Mouse (Mus musculus): ENCODE results near the gene Utp3.

Utp3 gene

DNA sequence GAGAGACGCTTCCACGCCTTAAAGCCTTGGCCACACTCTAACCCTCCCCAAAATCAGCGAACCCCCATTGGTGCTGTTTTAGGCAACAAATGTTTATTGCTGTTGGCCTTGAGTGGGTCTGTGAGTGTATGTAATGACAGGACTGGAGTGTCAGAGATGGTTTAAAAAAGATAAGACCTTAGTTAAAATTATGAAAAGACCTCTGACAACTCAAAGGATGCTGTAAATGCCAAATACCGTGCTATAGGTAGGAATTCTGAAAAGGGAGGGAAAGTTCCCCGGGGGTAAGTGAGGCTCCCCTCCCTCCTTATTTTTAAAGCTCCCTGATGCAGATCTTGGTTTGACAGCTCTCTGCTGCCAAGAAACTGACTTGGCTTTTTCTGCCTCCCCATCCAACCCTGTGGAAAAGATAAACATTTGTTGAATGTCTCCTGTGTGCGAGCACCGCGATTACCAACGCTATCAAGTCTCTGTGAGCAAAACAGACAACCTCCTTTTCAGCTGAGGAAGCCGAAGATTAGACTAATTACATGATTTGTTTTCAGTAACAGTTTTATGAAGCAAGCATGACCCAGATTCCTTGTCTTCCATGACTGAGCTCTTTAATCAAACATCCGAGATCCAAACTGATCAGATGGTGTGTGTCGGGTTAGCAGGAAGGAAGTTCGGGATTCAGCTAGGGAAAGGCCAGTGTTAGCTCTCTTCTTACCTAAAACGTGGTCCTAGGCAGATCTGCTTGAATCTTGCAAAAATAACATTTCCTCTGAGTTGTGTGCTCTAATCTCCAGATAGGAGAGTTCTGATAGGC lies 12.0 kb downstream of the Utp3 start:
- in situ Hi-C loops (cut with MboI; ENCODE audit: unreplicated experiment in 2 of 2) = loop anchor here in 1 of 2 experiments (5.0 kb wide), 2 partner anchors 101 to 201 kb away; no protein-coding TSS in a partner anchor

DNA sequence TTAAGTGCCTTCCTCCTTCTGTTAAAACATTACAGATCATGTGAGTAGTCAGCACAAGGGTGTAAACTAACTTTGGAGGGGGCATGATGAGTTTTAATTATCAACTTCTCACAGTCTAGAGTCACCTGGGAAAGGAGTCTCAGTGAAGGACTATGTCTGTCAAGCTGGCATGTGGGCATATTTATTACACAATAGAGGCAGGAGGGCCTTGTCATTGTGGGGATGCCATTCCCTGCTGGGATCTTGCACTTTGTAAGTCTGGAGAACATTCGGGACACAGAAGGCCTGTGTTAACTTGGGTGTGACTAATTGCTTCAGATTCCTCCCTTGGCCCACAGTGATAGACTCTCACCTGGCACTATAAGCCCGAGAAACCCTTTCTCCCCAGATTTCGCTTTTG lies 15.3 kb downstream of the Utp3 start:
- in situ Hi-C loops (cut with MboI; ENCODE audit: unreplicated experiment in 2 of 2) = loop anchor here in 1 of 2 experiments (5.0 kb wide), 2 partner anchors 98 to 198 kb away; no protein-coding TSS in a partner anchor

DNA sequence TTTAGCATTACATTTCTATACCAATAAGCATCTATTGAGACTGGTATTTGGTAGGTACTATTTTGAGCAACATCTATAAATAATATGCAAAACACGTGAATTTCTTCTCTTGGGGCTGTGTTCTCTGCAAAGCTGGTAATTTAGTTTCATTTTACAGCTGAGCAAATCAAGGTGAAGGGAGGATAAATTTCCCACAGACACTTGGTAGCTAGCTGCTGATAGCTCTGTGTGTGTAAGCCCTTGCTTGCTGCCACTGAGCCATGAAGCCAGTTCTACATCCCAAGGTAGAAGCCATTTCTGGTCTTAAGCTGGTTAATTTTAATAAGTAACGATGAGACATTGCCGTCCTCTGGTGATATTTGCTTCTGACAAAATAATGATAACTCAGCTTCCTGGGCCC lies 20.6 kb downstream of the Utp3 start:
- in situ Hi-C loops (cut with MboI; ENCODE audit: unreplicated experiment in 2 of 2) = loop anchor here in 1 of 2 experiments (5.0 kb wide), 1 partner anchor 97 kb away; no protein-coding TSS in a partner anchor

DNA sequence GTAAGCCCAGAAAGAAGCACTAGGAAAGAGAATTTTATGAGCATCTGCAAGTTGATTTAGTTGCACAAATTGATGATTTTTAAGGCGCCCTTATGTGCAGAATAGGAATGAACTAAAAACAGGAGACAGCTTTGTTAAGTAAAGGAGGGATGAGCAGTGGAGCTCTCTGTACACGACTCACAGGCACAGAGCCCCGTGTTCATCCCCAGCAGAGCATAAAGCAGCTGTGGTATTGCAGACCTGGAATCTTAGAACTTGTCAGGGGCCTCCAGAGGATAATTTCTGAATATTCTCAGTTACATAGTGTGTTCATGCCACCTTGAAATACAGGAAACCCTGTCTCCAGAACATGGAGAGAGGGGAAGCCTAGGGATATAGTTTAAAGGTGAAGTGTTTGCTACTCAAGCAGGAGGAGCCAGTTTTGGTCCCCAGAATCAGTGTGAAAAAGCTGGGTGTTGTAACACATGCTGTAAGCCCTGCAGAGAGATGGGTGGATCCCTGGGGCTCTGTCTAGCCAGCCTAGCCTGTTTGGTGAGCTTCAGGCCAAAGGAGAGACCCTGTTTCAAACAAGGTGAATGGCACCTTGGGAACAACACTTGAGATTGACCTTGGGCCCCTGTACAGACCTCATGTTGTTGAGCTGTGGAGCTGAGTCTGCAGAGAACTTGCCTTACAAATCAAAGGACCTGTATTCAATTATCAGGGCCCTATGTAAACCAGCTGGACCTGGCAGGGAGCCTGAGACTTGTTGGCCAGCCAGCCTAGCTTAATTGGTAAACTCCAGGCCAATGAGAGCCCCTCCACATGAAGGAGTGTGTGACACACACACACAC lies 21.5 kb downstream of the Utp3 start:
- in situ Hi-C loops (cut with MboI; ENCODE audit: unreplicated experiment in 2 of 2) = no loop called here

DNA sequence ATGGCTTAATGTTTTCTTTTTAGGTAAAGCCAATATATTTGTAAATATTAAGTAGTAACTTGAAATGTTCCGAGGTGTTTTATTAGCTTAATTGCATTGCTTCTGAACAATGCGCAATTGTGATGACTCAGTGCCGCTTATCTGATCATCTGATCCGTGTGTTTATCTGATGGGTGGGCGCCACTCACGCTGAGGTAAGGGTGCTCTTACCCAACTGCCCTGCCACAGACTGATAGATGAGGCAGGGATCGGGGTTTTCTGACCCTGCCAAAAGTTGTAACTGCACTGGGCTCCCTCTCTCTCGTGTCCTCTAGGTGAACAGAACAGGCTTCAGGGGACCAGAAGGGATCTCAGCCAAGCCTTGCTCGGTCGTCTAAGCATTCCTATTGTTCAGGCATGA lies 26.4 kb downstream of the Utp3 start:
- in situ Hi-C loops (cut with MboI; ENCODE audit: unreplicated experiment in 2 of 2) = loop anchor here in 1 of 2 experiments (5.0 kb wide), 1 partner anchor 52 kb away; no protein-coding TSS in a partner anchor

DNA sequence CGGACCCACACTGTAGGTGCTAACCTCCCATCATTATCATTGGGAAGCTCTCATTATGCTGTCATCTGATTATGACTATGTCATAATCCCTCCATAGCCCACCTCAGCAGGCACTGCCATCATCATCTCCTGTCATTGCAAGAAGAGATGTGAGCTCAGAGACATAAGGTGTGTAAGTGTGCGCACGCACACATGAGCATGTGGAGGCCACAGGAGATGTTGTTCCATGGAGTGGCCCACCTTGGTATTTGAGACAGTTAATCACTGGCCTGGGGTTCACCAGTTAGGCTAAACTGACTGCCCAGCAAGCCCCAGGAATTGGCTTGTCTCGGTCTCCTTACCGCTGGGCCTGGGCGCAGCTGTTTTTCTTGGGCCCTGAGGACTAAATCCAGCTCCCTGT lies 27.1 kb downstream of the Utp3 start:
- in situ Hi-C loops (cut with MboI; ENCODE audit: unreplicated experiment in 2 of 2) = loop anchor here in 1 of 2 experiments (5.0 kb wide), 1 partner anchor 51 kb away; no protein-coding TSS in a partner anchor

DNA sequence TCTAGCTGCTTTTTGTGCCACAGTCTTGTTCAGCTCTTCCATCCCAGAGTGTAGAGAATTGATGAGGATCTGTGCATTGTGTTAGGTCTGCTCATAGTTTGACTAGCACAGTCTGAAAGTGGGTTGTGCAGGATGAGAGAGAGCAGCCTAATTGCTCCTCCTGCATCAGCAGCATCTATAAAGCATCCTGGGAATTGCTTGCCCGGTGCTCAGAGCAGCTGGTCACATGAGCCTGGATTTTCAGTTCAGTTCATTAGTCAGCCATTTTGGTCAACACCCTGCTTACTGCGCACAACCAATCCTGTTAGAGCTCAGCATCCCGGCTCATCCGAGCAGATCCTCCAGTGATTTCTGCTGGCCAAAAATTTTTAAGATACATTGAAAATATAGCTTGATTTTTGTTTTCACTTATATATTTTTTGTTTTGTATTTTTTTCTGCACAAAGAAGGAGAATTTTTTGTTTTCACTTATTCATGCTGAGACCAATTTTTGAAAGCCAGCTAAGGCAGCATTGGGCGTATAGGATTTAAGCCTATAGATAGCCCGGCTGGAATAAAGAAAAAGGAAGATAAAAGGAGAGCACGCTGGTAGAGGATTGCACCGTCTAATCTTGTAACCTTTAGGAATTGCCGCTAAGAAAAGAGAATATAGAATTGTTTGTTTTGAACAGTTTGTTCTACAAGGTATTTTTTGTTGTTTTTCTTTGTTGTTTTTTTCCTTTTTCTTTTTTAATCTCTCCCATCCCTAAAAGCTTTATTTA lies 29.2 kb downstream of the Utp3 start:
- in situ Hi-C loops (cut with MboI; ENCODE audit: unreplicated experiment in 2 of 2) = loop anchor here in 1 of 2 experiments (5.0 kb wide), 1 partner anchor 49 kb away; no protein-coding TSS in a partner anchor

DNA sequence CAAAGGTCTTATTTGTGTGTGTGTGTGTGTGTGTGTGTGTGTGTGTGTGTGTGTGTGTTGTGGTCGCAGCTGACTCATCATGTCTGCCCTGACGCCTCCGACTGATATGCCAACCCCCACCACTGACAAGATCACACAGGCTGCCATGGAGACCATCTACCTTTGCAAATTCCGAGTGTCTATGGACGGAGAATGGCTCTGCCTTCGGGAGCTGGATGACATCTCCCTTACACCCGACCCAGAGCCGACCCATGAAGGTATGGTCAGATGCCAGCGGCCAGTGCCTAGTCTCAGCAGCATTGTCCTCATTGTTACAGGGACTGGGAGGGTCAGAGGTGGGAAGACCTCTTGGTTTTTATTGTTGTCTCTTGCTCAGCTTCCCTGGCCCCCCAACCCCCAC lies 29.8 kb downstream of the Utp3 start:
- in situ Hi-C loops (cut with MboI; ENCODE audit: unreplicated experiment in 2 of 2) = loop anchor here in 1 of 2 experiments (5.0 kb wide), 1 partner anchor 48 kb away; no protein-coding TSS in a partner anchor

DNA sequence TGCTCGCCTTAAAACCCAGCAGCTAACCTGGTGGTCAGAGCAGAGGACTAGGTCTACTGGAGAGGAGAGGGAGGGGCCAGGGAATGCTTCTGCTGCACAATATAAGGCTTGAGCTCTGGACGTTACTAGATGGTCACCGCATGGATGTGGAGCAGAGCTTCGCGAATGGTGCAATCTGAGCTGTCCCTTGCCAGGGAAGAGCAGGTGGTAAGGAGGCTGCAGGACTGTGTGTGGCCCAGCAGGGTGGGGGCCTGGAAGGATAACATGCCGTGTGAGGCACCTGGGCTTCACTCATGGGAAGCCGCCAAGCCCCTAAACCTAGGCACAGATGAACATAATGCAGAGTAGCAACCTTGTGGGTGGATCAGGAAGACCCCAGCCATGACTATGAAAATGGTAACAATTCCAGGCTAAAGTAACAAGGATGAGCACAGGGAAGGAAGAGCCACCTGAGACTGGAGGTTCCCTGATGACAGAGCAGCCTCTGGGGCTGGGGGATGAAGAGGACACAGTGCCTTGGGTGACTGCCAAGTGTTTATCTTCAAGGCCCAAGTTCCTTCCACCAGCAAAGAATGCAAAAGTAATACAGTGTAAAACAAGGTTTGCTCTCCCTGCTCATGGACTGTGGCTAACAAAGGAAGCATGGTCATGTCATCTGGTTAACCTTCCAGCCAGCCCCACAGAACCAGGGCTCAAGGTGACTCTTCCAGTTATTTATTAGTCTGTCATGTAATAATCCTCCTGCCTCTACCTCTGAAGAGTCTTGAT lies 32.3 kb downstream of the Utp3 start:
- in situ Hi-C loops (cut with MboI; ENCODE audit: unreplicated experiment in 2 of 2) = no loop called here

DNA sequence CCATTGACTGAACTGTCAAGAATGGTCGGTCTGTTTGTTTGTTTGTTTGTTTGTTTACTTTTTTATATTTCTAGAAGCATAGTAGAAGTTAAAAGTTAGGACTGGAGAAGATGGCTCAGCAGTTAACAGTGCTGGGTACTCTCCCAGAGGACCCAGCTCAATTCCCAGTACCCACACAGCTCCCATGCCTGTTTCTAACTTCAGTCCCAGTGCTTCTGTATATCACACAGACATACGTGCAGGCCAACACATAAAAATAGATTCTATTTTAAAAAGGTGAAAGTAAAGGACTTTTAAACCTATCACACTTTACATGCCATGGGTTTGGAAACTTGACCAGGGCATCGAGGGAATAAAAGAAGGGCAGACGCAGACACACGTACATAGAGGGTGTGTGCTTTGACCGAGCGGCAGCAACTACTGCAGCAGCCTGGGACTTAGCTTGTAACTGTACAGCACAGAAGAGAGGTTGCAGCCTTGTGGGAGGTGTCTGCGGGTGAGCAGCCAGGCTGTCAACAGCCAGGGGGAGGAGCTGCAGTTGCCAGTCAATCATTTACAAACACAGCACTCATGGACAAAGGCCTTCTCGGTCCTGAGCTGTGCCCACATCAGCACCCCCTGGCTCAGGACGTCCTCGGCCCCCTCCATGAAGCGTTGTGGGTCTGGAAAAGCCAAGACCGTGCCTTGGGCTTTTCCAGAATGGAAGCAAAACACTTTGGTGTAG lies 33.1 kb downstream of the Utp3 start:
- in situ Hi-C loops (cut with MboI; ENCODE audit: unreplicated experiment in 2 of 2) = no loop called here

DNA sequence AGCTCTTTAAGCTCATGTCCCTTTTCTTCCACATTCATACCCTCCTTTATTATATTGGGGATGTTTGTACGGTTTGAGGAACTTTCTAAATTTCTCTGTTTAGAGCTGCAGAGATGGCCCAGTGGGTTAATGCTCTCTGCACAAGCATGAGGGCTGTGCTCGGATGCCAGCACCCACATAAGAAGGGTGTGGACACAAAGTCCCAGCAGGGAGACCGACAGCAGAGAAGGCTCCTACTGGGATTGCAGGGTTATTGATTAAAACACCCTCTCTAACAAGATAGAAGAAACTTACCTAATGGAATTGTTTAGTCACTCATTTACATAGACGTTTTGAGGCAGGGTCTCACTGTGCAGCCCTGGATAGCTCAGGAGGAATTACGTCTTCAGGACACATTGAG lies 34.2 kb downstream of the Utp3 start:
- in situ Hi-C loops (cut with MboI; ENCODE audit: unreplicated experiment in 2 of 2) = no loop called here

DNA sequence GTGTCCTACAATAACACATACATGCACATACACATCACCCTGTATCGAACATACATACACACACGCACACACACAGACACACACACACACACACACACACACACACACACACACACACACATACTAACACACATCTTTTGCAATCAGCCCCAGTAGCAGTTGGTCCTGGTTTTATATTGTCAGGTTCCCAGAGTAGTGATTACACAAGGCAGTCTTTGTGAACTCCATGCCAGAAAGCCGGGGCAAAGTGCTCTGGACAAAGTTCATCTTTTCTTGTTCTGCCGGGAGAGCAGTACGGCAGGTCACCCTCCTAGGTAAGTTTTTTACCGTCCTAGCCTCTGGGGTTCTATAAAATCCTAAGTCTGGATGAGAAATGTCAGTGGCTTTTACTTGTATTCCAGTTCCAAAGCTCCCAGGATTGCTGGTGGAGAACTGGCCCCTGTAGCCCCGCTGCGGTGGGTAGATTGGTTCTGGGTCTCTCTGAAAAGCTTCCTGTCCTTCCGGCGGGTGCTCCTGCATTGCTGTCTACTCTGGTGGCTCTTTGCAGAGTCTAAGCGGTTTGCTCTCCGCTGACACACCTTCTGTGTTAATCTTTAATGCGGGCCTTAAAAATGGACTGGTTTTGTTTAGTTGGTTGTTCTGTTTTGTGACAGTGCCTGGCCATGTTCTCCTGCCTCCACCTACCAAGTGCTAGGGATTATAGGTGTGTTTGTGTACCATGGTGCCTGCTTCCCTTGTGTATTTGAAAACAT lies 39.3 kb downstream of the Utp3 start:
- in situ Hi-C loops (cut with MboI; ENCODE audit: unreplicated experiment in 2 of 2) = no loop called here

DNA sequence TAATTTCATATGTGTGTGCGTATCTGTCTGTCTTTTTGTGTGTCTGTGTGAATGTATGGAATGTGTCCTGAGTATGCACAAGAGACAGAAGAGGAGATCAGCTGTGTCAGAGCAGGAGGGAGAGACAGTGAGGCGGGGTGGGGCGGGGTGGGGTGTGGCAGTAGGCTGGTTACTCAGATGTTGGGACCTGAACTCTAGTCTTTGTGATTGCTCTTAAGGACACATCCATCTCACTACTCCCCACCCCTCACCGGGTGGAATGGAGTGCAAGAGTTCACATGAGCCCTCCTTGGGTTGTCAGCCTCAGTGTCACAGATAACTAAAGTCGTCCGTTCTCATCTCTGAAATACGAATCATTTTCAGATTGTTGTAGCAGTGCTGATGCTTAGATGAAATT lies 39.9 kb downstream of the Utp3 start:
- in situ Hi-C loops (cut with MboI; ENCODE audit: unreplicated experiment in 2 of 2) = no loop called here

DNA sequence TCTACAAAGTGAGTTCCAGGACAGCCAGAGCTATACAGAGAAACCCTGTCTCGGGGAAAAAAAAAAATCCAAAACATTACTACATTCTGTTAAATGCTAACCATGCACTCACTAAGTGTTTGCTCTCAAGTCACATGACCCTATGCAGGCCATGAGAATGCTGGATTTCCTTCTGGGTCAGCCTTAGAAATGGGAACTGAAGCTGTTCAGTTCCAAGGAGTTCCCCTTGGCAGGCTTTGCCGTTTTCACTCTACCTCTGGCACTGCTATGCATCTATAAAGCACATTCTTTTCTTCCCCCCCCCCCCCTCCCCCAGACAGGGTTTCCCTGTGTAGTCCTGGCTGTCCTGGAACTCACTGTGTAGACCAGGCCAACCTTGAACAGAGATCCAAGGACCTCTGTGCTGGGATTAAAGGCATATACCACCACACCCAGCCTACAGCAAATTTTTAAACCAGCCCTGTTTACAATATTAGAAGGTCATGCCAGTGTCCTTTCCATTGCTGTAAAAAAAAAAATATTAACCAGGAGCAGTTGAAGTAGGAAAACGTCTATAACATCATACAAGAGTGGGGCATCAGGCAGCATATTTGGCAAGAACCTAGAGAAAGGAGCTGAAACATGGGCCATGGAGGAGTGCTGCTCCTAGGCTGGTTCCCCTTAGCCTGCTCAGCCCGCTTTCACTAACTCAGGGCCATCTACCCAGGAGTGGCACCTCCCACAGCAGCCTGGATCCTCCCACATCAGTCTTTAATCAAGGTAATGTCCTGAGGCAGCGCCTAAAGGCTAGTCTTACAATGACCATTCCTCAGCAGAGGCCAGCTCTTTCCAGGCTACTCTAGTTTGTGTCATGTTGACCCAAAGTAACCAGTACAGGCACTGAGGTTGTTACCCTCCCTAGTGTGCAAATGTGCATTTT lies 41.5 kb downstream of the Utp3 start:
- in situ Hi-C loops (cut with MboI; ENCODE audit: unreplicated experiment in 2 of 2) = no loop called here

DNA sequence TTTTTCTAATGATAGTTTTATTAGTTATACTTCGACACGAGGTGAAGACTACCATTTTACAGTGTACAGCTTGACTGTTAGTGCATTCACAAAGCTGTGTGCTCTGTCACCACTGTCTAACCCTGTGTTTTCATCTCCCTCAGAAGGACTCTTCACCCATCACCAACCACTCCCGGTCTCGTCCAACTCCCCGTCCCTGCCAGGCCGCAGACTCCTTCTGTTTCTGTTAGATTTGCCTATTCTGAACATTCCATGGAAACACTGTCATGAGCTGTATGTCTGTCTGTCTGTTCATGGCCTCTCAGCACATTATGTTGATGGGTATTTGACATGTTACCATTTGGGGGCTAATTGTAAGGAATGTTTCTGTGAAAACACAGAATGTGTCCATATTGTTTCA lies 44.7 kb downstream of the Utp3 start:
- in situ Hi-C loops (cut with MboI; ENCODE audit: unreplicated experiment in 2 of 2) = no loop called here

DNA sequence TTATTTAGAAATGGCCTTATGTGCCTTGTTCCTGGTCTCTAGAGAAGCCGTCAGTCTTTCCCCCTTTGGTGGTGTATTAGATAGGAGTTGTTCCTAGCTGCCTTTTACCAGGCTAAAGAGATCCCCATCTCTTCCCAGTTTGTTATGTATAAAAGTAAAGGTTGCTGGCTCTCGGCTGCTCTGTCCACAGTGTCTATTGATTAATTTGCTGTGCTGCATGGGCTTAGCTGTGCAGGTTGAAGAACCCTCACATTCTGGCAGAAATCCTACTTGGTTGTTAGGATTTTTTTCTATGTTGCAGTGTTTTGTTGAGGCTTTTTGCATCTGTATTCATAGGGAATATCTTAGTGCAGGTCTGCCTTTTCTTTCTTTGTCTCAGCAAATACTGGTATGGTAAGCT lies 47.8 kb downstream of the Utp3 start:
- in situ Hi-C loops (cut with MboI; ENCODE audit: unreplicated experiment in 2 of 2) = no loop called here

DNA sequence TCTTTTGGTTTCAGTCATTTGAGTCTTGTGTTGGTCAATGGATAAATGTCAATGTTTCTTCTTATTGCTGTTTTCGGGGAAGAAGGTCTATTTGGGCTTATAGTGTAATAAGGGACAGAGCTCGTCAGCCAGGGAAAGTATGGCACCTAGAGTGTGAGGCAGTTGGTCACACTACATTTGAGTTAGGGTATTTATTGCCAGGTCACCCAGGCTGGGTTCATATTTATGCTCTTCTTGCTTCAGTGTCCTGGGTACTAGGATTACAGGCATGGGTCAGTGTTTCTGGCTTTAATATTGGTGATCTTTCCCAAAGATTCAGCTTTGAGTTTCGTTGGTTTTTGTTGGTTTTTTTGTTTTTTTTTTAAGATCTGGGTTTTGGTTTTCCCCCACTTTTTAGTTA lies 48.5 kb downstream of the Utp3 start:
- in situ Hi-C loops (cut with MboI; ENCODE audit: unreplicated experiment in 2 of 2) = no loop called here
